Mouse (Mus musculus): ENCODE measurements at regions not wholly inside any gene's neighbourhood (a gene's known extent, or its start where the extent isn't known, plus 50 kb on each side); places are given as distances from the start of the nearest gene placed in this dataset.

DNA sequence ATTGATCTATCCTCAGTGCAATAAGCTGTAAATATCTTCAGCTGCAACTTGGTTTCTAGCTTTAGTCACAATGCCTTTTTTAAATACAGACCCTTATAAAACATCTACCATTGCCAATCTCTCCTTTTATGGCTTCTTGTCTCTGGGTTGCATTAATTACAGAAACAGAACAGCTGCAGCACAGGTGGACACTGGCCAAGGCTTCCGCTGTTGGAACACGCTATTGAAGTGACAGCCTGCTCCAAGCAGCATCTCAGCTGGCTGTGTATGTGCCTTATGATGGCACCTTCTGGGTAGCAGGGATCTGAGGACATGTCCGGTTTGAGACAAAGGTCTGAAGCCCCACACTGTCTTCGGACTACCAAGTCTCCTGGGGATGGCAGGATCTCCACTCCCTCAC is 207.1 kb upstream of the Plpp4 start:
- CTCF ChIA-PET = no interaction called here
- in situ Hi-C loops (cut with MboI; ENCODE audit: low pct_unique_long_range_greater_than_20kb) = no loop called here

GRCm38 (mm10) chr7:129050675-129051074 is 206.2 kb upstream of the Plpp4 start:
- no peak for TF ChIP-seq CTCF (IDR thresholded peaks at IDR 0.05)
- no peak for ATAC-seq
- in situ Hi-C loops (cut with MboI; ENCODE audit: low pct_unique_long_range_greater_than_20kb) = no loop called here
- no peak for DNase-seq (ENCODE audit: low read depth, low spot score)
- POLR2A ChIA-PET = no interaction called here
- H3K27me3 ChIP-seq = no peaks in the 10 kb centered on the region
- CTCF ChIA-PET = no interaction called here

More for the DNA sequence above, 207.1 kb upstream of the Plpp4 start:
- no peak for ATAC-seq
- TF ChIP-seq CTCF (IDR thresholded peaks at IDR 0.05) = no peak
- POLR2A ChIA-PET = no interaction called here
- no peaks in the 10 kb centered on the region for H3K27me3 ChIP-seq
- DNase-seq (ENCODE audit: low read depth, low spot score) = no peak

GRCm38 (mm10) chr7:129066891-129067290 is 189.9 kb upstream of the Plpp4 start:
- in situ Hi-C loops (cut with MboI; ENCODE audit: low pct_unique_long_range_greater_than_20kb) = no loop called here
- no peak for ATAC-seq
- POLR2A ChIA-PET = no interaction called here

DNA sequence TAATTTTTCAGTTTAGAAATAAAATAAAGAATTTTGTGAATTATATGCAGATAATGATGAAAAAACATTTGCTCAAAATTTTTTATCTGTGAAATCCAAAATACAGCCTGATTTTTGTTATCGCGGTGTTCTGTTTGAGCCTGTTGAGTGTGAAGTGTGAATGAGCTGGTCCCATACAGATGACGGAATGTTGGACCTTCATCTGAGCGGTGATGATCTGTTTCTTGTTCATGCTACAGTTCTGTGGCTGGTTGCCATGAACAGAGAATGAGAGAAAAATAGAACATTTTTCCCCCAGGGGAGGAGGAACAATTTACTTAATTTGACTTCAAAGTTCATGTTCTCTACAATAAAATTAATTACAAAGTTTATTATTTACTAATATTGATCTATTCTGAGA is 188.7 kb upstream of the Plpp4 start:
- CTCF ChIA-PET = no interaction called here
- H3K27me3 ChIP-seq = no peaks in the 10 kb centered on the region
- POLR2A ChIA-PET = no interaction called here
- no peak for TF ChIP-seq CTCF (IDR thresholded peaks at IDR 0.05)
- in situ Hi-C loops (cut with MboI; ENCODE audit: low pct_unique_long_range_greater_than_20kb) = no loop called here
- DNase-seq (ENCODE audit: low read depth, low spot score) (no peak), ATAC-seq (no peak)

More at GRCm38 (mm10) chr7:129066891-129067290, 189.9 kb upstream of the Plpp4 start:
- DNase-seq (ENCODE audit: low read depth, low spot score) = no peak
- CTCF ChIA-PET = no interaction called here
- no peak for TF ChIP-seq CTCF (IDR thresholded peaks at IDR 0.05)
- H3K27me3 ChIP-seq = no peaks in the 10 kb centered on the region

DNA sequence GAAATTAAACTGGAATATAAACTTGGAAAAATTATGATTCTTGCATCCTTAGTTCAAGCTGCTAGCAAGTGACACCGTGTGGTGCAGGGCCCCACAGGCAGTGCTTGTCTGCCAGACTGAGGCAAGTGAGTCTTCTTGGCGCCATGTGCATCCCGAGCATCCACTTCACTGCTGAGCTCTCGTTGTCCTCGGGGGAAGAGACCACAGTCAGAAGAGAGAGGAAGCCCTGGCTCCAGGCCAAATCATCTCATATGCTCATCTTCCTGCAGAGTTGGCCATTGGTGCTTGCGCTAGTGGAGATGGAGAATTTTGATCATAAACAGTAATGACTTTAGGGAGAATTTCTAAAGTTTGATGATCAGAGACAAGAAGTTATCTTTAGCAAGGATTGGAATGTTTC is 177.0 kb upstream of the Plpp4 start:
- DNase-seq (ENCODE audit: low read depth, low spot score) (no peak), ATAC-seq (no peak)
- CTCF ChIA-PET = no interaction called here
- POLR2A ChIA-PET = no interaction called here
- no peak for TF ChIP-seq CTCF (IDR thresholded peaks at IDR 0.05)
- in situ Hi-C loops (cut with MboI; ENCODE audit: low pct_unique_long_range_greater_than_20kb) = no loop called here
- H3K27me3 ChIP-seq = no peaks in the 10 kb centered on the region

- in situ Hi-C loops (cut with MboI; ENCODE audit: low pct_unique_long_range_greater_than_20kb) = no loop called here
- H3K27me3 ChIP-seq = no peaks in the 10 kb centered on the region
- DNase-seq (ENCODE audit: low read depth, low spot score) (no peak), ATAC-seq (no peak)
- POLR2A ChIA-PET = no interaction called here
- TF ChIP-seq CTCF (IDR thresholded peaks at IDR 0.05) = no peak
- CTCF ChIA-PET = no interaction called here
Observed at GRCm38 (mm10) chr7:129091441-129091840, 165.4 kb upstream of the Plpp4 start.

DNA sequence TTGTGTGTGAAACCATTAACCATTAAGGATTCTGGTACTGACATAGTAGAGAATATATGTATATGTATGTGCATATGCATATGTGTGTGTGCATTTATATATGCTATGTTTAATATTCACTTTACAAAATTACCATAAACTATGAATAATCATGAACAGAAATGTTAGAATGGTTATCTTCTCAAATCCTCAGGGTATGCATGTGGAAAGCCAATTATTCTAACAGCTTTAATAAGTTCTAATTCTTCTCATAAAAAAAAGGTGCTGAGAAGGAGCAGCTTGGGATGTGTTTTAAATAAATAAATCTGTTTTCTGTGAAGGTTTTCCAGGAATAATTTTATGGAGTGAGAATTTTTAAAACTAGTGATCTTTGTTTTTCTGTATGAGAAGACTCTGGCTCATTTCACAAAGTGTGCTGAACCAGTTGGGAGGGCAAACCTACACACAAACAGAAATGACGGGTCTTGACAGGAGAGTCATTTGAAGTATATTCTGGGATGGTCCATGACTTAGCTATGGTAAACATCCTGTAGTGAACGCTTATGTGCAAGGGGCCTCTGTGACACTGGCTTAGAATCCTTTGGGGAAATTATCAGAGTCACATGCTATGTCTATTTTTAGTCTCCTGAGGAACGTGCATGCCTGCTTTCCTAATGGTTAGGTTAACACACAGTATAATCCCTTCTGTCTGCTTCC is 160.3 kb upstream of the Plpp4 start:
- no peak for TF ChIP-seq CTCF (IDR thresholded peaks at IDR 0.05)
- ATAC-seq = no peak
- ChIA-PET CTCF (no interaction called here), POLR2A (no interaction called here)
- DNase-seq (ENCODE audit: low read depth, low spot score) = no peak
- H3K27me3 ChIP-seq = no peaks in the 10 kb centered on the region
- in situ Hi-C loops (cut with MboI; ENCODE audit: low pct_unique_long_range_greater_than_20kb) = no loop called here

DNA sequence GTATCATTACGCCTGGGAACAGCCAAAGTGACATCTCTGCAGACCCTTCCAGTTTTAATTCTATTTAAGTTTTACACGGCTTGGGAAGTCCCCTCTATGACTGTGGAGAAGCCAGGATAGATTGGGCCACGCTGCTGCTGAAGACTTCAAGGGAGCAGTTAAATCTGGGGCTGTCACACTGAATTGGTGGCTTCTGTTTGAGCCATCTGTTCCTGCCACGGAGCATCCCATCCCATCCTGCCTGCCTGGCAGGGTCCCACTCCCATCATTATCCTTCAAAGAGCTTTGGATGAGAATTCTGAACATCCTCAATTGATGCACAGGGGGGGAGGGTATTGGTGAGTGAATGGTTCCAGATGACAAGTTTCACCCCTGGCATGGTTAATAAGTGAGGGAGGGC is 154.4 kb upstream of the Plpp4 start:
- CTCF ChIA-PET = interaction anchor here (1.4 kb wide), 1 partner anchor 10 kb away, joined by 3 read pairs; no protein-coding TSS in a partner anchor

DNA sequence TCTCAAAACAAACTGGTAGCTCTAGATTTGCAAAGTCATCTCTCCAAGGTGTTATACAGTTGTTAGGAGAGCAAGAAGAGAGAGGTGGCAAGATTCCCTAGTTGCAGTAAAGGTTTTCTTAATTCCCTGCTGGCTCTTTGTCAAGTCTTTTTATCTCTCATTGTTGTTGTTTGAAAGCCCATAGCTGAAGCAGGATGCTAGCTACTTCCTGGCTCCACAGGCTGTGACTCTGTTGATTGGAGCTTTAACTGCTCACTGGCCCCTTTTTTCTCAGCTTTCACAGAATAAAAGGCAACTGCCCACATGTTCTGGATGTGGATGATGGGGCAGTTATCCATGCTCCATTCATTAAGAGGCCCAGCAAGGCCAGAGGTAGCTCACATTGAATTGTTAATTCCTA is 122.7 kb upstream of the Plpp4 start:
- H3K27me3 ChIP-seq = peaks cover 9% of the 10 kb centered on the region
- CTCF ChIA-PET = interaction anchor here (0.7 kb wide), 1 partner anchor 9 kb away, joined by 3 read pairs; no protein-coding TSS in a partner anchor
- no peak for DNase-seq (ENCODE audit: low read depth, low spot score)
- in situ Hi-C loops (cut with MboI; ENCODE audit: low pct_unique_long_range_greater_than_20kb) = no loop called here
- ATAC-seq = no peak
- POLR2A ChIA-PET = no interaction called here
- TF ChIP-seq CTCF (IDR thresholded peaks at IDR 0.05) = no peak

More for the DNA sequence above, 154.4 kb upstream of the Plpp4 start:
- POLR2A ChIA-PET = no interaction called here
- ATAC-seq (no peak), DNase-seq (ENCODE audit: low read depth, low spot score) (no peak)
- TF ChIP-seq CTCF (IDR thresholded peaks at IDR 0.05) = no peak
- H3K27me3 ChIP-seq = no peaks in the 10 kb centered on the region
- in situ Hi-C loops (cut with MboI; ENCODE audit: low pct_unique_long_range_greater_than_20kb) = no loop called here

DNA sequence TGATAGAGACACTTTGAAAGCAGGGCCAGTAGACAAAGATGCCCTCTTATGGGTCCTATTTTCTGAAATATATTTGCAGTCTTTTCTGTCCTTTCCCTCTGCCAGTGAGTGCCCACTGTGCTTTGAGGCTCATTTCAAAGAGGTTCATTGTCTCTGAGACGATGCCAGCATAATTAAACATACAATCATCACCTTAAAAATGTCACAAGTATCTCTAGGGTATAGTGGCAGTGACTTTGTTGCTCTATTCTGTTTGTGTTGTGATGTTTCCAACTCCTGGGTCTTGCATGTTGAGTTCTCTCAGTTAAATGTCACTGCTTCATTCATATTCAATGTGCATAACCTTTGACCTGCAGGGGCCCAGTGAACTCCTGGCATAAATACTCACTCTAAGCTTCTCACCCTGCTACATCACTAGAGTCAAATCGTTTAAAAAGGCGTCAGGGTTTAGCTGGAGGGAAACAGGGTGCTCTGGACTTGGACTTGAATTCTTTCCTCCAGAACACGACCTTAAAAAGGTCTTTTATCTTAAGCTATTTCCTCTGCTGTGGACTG is 122.1 kb upstream of the Plpp4 start:
- DNase-seq (ENCODE audit: low read depth, low spot score) (no peak), ATAC-seq (no peak)
- peaks cover 9% of the 10 kb centered on the region for H3K27me3 ChIP-seq
- no peak for TF ChIP-seq CTCF (IDR thresholded peaks at IDR 0.05)
- CTCF ChIA-PET = interaction anchor here (0.7 kb wide), 1 partner anchor 10 kb away, joined by 3 read pairs; no protein-coding TSS in a partner anchor
- POLR2A ChIA-PET = no interaction called here
- in situ Hi-C loops (cut with MboI; ENCODE audit: low pct_unique_long_range_greater_than_20kb) = no loop called here

GRCm38 (mm10) chr7:129137303-129137990 is 119.4 kb upstream of the Plpp4 start:
- TF ChIP-seq CTCF (IDR thresholded peaks at IDR 0.05) = no peak
- in situ Hi-C loops (cut with MboI; ENCODE audit: low pct_unique_long_range_greater_than_20kb) = no loop called here
- ChIA-PET CTCF (no interaction called here), POLR2A (no interaction called here)
- peaks cover 9% of the 10 kb centered on the region for H3K27me3 ChIP-seq
- DNase-seq (ENCODE audit: low read depth, low spot score) (no peak), ATAC-seq (no peak)
